Mouse (Mus musculus) urinary bladder, postnatal 14 days (tissue): ENCODE data around the gene Fasn.
"Not testable (repeated sequence)": the region's sequence is repeated elsewhere in the genome, so short reads cannot be mapped to it uniquely, and the experiment has no call there.

Experiments used
- DNase-seq: peaks from one replicate; pipeline ENCODE4 v3.0.0; 2021; ENCODE audit warnings: low spot score

The Fasn gene

DNA sequence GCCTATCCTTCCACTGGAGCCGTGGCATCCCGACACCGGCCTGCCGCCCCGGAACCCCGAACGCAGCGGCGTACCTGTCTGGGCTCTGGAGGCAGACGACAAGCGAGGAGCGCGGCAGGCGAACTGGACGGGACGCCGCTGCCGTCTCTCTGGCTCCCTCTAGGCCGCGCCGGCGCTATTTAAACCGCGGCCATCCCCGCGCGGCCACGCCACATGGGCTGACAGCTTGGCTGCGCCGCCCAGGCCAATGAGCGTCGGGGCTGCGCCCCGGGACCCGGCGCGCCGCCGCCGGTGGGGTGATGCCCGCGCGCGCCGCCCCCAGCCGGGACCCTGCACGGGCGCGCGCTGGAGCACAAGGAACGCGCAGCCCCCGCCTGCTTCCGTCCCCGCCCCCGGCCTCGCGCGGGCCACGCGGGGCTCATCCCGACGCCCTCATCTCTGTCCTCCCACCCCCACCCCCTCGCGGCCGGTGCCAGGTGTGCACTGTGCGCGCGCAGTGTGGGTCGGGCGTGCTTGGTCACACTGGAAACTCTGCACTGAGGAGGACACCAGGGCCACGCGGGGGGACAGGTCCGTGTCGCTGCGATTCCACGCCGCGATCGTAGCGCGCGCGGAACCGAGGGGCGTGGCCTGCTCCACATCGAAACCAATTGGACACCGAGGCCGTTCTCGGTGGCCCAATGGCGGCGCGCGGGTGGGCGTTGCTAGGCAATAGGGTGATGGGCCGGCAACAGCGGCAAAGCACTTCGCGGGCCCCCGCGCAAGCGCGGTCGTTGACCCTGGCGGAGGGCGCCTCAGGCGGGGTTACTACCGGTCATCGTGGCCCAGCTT, at the start of gene Fasn:
Gene Fasn, minus strand, starts transcription at position 592 of the 831 bp plus-strand sequence.
- peak; percentile 97 for DNase-seq

DNA sequence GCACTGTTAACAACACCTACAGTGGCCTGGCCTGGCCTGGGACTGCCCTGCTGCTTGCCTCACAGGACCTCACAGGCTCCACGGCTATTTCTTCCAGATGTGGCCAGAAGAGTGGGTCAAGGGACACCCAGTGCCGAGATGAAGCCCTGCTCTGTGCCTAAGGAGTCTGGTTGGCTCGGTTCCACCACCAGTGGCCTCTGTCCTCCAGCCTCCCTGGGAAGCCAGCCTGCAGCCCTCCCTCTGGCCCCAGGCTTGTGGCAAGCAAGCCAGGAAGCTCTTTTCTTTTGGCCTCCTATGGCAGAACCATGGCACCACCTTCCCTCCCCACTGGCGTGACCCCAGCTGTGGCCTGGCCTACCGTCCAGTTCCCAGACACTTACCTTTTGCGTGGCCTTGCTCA, 48.9 kb upstream of the Fasn start:
- DNase-seq: no peak

DNA sequence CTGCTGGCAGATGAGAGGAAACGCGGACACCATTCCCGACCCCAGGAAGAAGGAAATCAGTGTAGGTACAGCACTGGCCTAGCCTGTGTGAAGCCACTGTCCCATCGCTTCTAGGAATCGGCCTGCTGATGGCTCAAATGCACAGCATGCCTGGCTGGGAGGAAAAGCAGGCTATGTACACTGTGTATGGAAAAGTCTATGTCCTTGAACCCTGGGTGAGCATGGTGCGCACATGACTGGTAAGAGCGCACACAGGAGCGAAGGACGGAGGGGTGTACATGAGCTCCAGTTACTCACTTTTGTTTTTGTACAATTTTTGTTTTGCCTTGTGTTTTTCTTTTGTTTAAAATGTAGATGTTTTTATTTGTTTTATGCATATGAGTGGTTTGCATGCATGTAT, 47.2 kb upstream of the Fasn start:
- no peak for DNase-seq

- no peak for DNase-seq
Measured at GRCm38 (mm10) chr11:120865816-120866215, 41.5 kb upstream of the Fasn start.

DNA sequence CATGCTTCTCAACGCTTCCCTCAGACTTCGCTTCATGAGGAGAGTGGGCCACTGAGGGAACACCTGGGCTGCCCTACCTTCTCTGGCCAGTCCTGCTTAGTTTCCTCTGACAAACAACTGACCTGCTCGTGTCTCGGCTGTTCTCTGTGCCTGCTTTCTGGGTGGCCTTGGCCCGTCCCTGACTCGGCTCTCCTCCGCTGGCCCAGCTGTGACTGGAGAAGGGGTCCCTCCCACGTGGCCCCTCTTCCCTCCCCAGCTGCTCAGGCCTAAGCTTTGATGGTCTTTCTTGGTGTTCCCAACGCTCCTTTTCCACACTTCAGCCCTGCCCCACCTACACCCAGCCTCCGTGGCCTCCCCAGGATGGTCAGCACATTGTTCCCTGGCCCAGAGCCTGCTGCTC, 38.5 kb upstream of the Fasn start:
- DNase-seq: no peak

- not testable (repeated sequence) for DNase-seq
Measured at GRCm38 (mm10) chr11:120855938-120856337, 31.6 kb upstream of the Fasn start.

DNA sequence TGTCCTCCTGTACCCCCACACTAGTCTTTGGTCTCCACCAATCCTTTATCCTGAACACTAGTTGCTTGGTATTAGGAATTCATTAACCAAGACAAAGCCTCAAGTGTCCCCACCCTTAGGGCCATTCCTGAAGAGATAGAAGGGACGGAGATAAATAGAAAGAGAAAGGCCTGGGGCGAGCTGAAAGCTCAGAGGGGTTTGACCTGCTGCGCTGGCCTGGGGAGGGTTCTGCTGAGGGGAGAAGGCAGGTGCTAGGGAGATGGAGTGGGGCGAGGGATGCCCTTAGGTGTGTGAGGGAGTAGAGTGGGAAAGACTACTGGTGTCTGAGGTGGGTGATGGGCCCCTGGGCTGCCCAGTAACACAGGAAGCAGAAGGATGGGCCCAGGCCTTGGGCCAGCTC, 29.4 kb upstream of the Fasn start:
- DNase-seq: no peak

- DNase-seq: no peak
Measured at GRCm38 (mm10) chr11:120853158-120853557, 28.8 kb upstream of the Fasn start.

- DNase-seq: peak; percentile 72
Measured at GRCm38 (mm10) chr11:120852083-120852935, 28.0 kb upstream of the Fasn start.

GRCm38 (mm10) chr11:120851582-120851981, 27.2 kb upstream of the Fasn start:
- DNase-seq: no peak

GRCm38 (mm10) chr11:120851132-120851531, 26.8 kb upstream of the Fasn start:
- DNase-seq: peak; percentile 61

DNA sequence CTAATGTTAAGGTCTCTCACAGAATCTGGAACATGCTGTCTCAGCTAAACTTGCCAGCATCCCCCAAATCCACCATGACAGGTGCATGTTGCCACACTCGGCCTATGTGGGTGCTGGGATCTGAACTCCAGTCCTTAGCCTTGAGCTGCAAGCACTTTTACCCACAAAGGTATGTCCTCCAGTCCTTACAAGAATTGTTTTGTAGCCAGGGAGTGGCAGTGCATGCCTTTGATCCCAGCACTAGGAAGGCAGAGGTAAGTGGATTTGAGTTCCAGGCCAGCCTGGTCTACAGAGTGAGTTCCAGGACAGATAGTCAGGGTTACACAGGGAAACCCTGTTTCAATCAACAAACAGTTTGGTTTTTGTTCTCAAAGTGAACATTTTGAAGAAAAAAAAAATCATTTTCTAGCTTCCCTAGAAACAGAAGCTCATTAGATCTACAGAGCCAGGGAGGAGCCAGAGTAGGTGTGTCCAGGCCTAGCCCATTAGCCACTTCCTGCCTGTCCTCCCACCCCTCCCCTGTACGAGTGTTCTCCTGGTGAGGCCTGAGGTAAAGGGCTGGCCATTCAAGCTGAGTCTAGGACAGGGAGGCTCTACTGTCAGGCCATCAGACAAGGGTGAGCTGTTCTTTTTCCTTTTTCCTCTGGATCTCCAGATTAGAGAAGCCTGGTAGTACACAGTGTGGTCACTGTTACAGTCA, 26.1 kb upstream of the Fasn start:
- peak; percentile 57 for DNase-seq

DNA sequence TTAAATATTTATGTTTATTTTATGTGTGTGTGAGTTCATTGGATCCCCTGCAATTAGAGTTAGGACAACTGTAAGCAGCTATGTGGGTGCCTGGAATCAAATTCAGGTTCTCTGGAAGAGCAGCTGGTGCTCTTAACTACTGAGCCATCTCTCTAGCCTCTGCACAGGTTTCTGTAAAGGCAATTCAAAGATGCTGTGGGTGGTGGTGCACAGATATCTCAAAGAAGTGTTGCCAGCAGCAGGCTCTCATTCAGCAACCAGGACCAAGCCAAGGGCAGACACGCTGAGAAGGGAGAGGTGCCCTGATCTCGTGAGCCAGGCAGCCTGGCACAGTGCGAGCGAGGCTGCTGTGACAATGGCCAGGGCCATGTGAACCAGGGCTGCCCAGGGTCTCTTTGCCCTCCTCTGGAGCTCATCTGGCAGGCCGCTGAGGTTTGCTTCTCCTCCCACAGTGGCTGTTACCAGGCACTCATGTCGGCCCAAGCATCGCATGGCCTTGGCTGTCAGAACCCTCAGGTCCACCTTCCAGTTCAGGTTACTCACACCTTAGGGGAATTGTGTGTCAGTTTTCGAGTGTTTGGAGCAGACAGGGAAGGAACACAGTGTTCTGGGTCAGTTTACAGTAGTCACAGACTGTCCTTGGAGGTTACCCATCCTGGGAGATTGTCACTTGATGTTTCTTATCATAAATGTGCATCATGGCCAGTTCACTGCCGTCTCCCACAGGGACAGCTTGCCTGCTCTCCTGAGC, 22.6 kb upstream of the Fasn start:
- no peak for DNase-seq

DNA sequence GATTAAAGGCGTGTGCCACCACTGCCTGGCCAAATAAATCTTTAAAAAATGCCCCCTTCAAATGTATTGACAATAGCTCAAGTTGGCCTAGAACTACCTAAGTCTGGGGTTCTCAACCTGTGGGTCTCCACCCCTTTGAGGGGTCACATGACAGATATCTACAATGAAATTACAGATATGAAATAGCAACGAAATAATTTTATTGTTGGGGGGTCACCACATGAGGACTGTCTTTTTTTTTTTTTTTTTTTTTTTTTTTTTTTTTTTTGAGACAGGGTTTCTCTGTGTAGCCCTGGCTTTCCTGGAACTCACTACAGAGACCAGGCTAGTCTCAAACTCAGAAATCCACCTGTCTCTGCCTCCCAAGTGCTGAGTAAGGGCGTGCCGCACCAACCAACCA, 20.0 kb upstream of the Fasn start:
- DNase-seq: no peak

DNA sequence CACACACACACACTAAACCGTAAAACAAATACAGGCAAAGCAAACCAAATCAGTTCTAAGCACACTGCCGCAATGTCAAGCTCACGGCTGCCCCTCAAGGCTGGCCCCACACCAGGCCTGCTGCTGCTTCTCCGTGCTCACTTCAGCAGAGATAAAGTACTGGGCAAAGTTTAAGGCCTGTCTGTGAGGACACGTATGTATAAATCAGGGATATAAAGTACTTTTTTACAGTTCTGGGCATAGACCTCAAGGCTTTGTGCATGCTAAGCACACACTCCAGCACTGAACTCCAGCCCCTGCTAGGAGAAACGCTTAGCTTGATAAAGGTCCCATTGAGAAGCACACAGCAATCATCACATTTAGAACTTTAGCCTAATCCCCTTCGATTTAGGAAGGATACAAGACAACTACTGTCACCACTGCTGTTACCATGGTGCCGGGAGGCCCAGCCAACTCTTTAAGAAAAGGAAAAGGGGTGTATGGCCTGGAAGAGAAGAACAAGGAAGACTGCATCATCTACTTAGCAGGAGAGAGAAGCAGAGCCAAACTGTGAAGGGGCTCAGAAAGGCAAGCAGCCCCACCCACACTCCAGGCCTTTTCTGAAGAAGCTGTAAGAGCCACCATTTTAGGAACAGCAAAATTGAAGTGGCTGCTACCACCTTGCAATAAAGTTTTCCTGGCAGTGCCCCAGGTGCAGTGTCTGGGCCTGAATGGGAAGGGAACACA, 9.4 kb upstream of the Fasn start:
- DNase-seq: peak; percentile 2

- DNase-seq: not testable (repeated sequence)
Measured at GRCm38 (mm10) chr11:120832962-120833361, 8.6 kb upstream of the Fasn start.

DNA sequence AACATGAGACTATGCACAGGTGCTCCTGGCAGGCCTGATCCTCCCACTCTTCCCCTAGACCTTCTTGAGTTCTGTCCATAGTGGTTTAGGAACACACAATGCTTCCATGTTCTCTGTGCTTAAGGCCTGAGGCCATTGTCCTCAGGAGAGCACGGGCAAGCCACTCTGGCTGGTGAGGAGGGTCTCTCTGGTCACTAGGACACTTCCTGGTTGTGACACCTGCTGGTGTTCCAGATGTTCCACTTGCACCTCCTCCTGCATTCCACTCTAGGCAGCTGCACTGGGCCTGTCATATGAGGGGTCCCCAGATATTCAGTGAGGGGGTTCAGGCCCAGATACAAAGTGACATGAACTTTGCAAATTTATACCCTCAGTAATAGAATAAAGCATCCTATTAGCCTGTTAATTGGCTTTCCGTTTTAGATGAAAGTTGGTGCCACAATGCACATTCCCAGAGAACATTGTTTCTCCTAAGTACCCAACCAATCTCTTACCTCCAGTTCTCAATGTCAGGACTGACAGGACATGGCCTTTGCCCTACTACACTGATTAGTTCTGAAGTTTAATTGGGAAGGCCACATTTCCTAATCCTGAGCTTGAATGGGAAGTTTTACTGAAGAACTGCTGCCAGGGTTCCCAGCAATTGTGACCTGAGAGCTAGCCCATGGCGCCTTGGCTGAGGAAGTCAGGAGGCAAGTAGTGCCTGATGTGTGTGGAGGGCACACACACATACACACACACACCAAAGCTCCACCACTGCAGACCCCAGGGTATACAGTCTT, 7.5 kb upstream of the Fasn start:
- no peak for DNase-seq

- peak; percentile 2 for DNase-seq
Measured at GRCm38 (mm10) chr11:120830686-120831085, 6.3 kb upstream of the Fasn start.

GRCm38 (mm10) chr11:120829757-120830532, 5.6 kb upstream of the Fasn start:
- no peak for DNase-seq
